8 mouse cellular contexts compared by ENCODE assay signal in genomic region chr17:55892406-55892955, GRCm38 (mm10). TPM values are rescaled to one million over a fixed set of nuclear protein-coding genes. Genes with fewer than 3 reads are reported as not detected.
A peak's percentile ranks its signal among the peaks of the same experiment; 100 is the strongest.
DNase-seq lines count a peak whose midpoint lies in the region; ATAC-seq and TF ChIP-seq lines count a peak whose summit lies in the region.
"Not testable (repeated sequence)": the region's sequence is repeated elsewhere in the genome, so short reads cannot be mapped to it uniquely, and the experiment has no call there.

No protein-coding gene starts in this region.

- H3K27me3 ChIP-seq in C2C12 (ENCODE audit: control insufficient read depth, insufficient read depth, insufficient read length); forebrain, embryonic 10.5 days (ENCODE audit: poor library complexity, severe bottlenecking); kidney, embryonic 14.5 days (ENCODE audit: control insufficient read depth, insufficient read depth, low read length); midbrain, embryonic 13.5 days: not testable (repeated sequence)
- peaks cover 10% of the 10 kb centered on the region for H3K27me3 ChIP-seq in liver, embryonic 12.5 days (replicated peaks)

- H3K9me3 ChIP-seq in forebrain, embryonic 10.5 days; kidney, embryonic 14.5 days (ENCODE audit: control insufficient read depth, low read length); liver, embryonic 12.5 days (replicated peaks); midbrain, embryonic 13.5 days: not testable (repeated sequence)

- H3K4me3 ChIP-seq in C2C12 (ENCODE audit: insufficient read depth, poor library complexity, severe bottlenecking) = peak overlapping the region; percentile 37
- H3K4me3 ChIP-seq in brown adipose tissue, adult 24 weeks (ENCODE audit: insufficient read depth, low read depth, low read length) = peak overlapping the region; percentile 64
- H3K4me3 ChIP-seq in forebrain, embryonic 10.5 days = peak overlapping the region; percentile 56
- peak overlapping the region; percentile 48 for H3K4me3 ChIP-seq in kidney, embryonic 14.5 days (ENCODE audit: low read length)
- H3K4me3 ChIP-seq in liver, embryonic 12.5 days = peak overlapping the region; percentile 63
- H3K4me3 ChIP-seq in midbrain, embryonic 13.5 days (replicated peaks) = peak overlapping the region; percentile 47

- H3K27ac ChIP-seq in brown adipose tissue, adult 24 weeks (replicated peaks; ENCODE audit: low read depth, low read length) = peak overlapping the region; percentile 52; the same call in 1 of the 2 replicates
- H3K27ac ChIP-seq in forebrain, embryonic 10.5 days = peak overlapping the region; percentile 66
- H3K27ac ChIP-seq in kidney, embryonic 14.5 days (ENCODE audit: low read depth, low read length) = 0 out of 2 replicates have a peak overlapping the region, but pooled peaks have one; percentile 47
- peak overlapping the region; percentile 80 for H3K27ac ChIP-seq in liver, embryonic 12.5 days
- H3K27ac ChIP-seq in midbrain, embryonic 13.5 days = 0 out of 2 replicates have a peak overlapping the region, but pooled peaks have one; percentile 71

- 20% methylated on average over 7 of the region's 8 CpGs for WGBS in forebrain, embryonic 10.5 days
- WGBS in kidney, embryonic 14.5 days = 12% methylated on average over 6 of the region's 8 CpGs
- 12% methylated on average over 6 of the region's 8 CpGs for WGBS in liver, embryonic 12.5 days (ENCODE audit: insufficient replicate concordance)
- 12% methylated on average over 6 of the region's 8 CpGs for WGBS in midbrain, embryonic 13.5 days

- peaks cover 16% of the 10 kb centered on the region for H3K79me2 ChIP-seq in C2C12 (ENCODE audit: control insufficient read depth, insufficient read depth)

- intact Hi-C loops in heart, postnatal 10 days (cut with DNase I) = not testable (repeated sequence)

- H3K79me3 ChIP-seq in C2C12 (ENCODE audit: low read depth) = peaks cover 11% of the 10 kb centered on the region

- TF ChIP-seq CTCF in C2C12 (IDR thresholded peaks at IDR 0.05; ENCODE audit: control insufficient read depth, insufficient read depth, insufficient read length) = not testable (repeated sequence)

- H3K36me3 ChIP-seq in C2C12 (ENCODE audit: control insufficient read depth, insufficient read depth); kidney, embryonic 14.5 days (ENCODE audit: control insufficient read depth, insufficient read depth, low read length): not testable (repeated sequence)
- peaks cover 21% of the 10 kb centered on the region for H3K36me3 ChIP-seq in forebrain, embryonic 10.5 days (replicated peaks)
- H3K36me3 ChIP-seq in liver, embryonic 12.5 days = peaks cover 22% of the 10 kb centered on the region
- peaks cover 19% of the 10 kb centered on the region for H3K36me3 ChIP-seq in midbrain, embryonic 13.5 days

- not testable (repeated sequence) for DNase-seq in forebrain, embryonic 10.5 days (ENCODE audit: extremely low spot score, low spot score)
- DNase-seq in heart, postnatal 10 days = peak; percentile 58 to 60
- DNase-seq in spleen, postnatal 36 days (ENCODE audit: low spot score in 2 of 2) = peak; percentile 4 to 9

- H3ac ChIP-seq in C2C12 (ENCODE audit: control insufficient read depth, insufficient read length, low read depth) = peak overlapping the region; percentile 62

- not testable (repeated sequence) for H3K4me1 ChIP-seq in brown adipose tissue, adult 24 weeks (ENCODE audit: control insufficient read depth, insufficient read depth, insufficient read length, low read length); kidney, embryonic 14.5 days (ENCODE audit: control insufficient read depth, insufficient read depth, low read length)
- peaks cover 12% of the 10 kb centered on the region for H3K4me1 ChIP-seq in forebrain, embryonic 10.5 days
- peaks cover 13% of the 10 kb centered on the region for H3K4me1 ChIP-seq in liver, embryonic 12.5 days
- H3K4me1 ChIP-seq in midbrain, embryonic 13.5 days (replicated peaks) = peaks cover 19% of the 10 kb centered on the region

- H3K4me2 ChIP-seq in kidney, embryonic 14.5 days (replicated peaks; ENCODE audit: low read depth, low read length) = peak overlapping the region; percentile 50
- H3K4me2 ChIP-seq in liver, embryonic 12.5 days = peak overlapping the region; percentile 70
- H3K4me2 ChIP-seq in midbrain, embryonic 13.5 days (replicated peaks) = peak overlapping the region; percentile 54

- not testable (repeated sequence) for ATAC-seq in kidney, embryonic 14.5 days (ENCODE audit: low FRiP score, low TSS enrichment); liver, embryonic 12.5 days; midbrain, embryonic 13.5 days

- not testable (repeated sequence) for H3K9ac ChIP-seq in kidney, embryonic 14.5 days (ENCODE audit: low read depth, low read length)
- peak overlapping the region; percentile 65 for H3K9ac ChIP-seq in liver, embryonic 12.5 days
- H3K9ac ChIP-seq in midbrain, embryonic 13.5 days (replicated peaks) = peak overlapping the region; percentile 59; the same call in 1 of the 2 replicates

RNA-seq across cellular contexts. Expression of gene Zfp959, which starts 0.6 kb away (rescaled TPM):
- 1.5 TPM for polyA plus RNA-seq in C2C12 (2012; fragmentation: generic; extraction: Trizol)
- polyA plus RNA-seq in brown adipose tissue, adult 24 weeks (2012; ENCODE audit: insufficient read depth, insufficient read length, missing spikeins) = 4.2 and 6.4 TPM in 2 replicates
- polyA plus RNA-seq in forebrain, embryonic 10.5 days (2016; fragmentation: Nextera tagmentation; extraction: Ambion mirVana) = 12.9 and 15.3 TPM in 2 replicates
- 1 to 10 TPM; 4.9 to 5.3 TPM for total RNA-seq in heart, postnatal 10 days (2021)
- 17.9 and 19.4 TPM in 2 replicates for polyA plus RNA-seq in kidney, embryonic 14.5 days (2014; fragmentation: Nextera tagmentation; extraction: Ambion mirVana)
- polyA plus RNA-seq in liver, embryonic 12.5 days (2016; fragmentation: Nextera tagmentation; extraction: Ambion mirVana) = 8.3 and 9.8 TPM in 2 replicates
- polyA plus RNA-seq in midbrain, embryonic 13.5 days (2015; fragmentation: Nextera tagmentation; extraction: Ambion mirVana) = 16.3 and 19.2 TPM in 2 replicates

RNA-seq across cellular contexts. Expression of gene Zfp119a, which starts 13.8 kb away (rescaled TPM):
- polyA plus RNA-seq in C2C12 (2012; fragmentation: generic; extraction: Trizol) = 0.92 TPM
- 1.5 and 1.7 TPM in 2 replicates for polyA plus RNA-seq in brown adipose tissue, adult 24 weeks (2012; ENCODE audit: insufficient read depth, insufficient read length, missing spikeins)
- polyA plus RNA-seq in forebrain, embryonic 10.5 days (2016; fragmentation: Nextera tagmentation; extraction: Ambion mirVana) = 9.1 and 10.5 TPM in 2 replicates
- 1 to 10 TPM; 5.5 to 5.6 TPM for total RNA-seq in heart, postnatal 10 days (2021)
- polyA plus RNA-seq in kidney, embryonic 14.5 days (2014; fragmentation: Nextera tagmentation; extraction: Ambion mirVana) = 8.6 and 11.9 TPM in 2 replicates
- polyA plus RNA-seq in liver, embryonic 12.5 days (2016; fragmentation: Nextera tagmentation; extraction: Ambion mirVana) = 3.0 and 3.3 TPM in 2 replicates
- 14.5 and 15.2 TPM in 2 replicates for polyA plus RNA-seq in midbrain, embryonic 13.5 days (2015; fragmentation: Nextera tagmentation; extraction: Ambion mirVana)

RNA-seq across cellular contexts. Expression of gene Zfp119b, which starts 56.8 kb away (rescaled TPM):
- polyA plus RNA-seq in C2C12 (2012; fragmentation: generic; extraction: Trizol) = 0.68 TPM
- polyA plus RNA-seq in brown adipose tissue, adult 24 weeks (2012; ENCODE audit: insufficient read depth, insufficient read length, missing spikeins) = 1.3 and 3.3 TPM in 2 replicates
- 6.4 and 6.6 TPM in 2 replicates for polyA plus RNA-seq in forebrain, embryonic 10.5 days (2016; fragmentation: Nextera tagmentation; extraction: Ambion mirVana)
- total RNA-seq in heart, postnatal 10 days (2021) = 1 to 10 TPM; 4.4 to 4.5 TPM
- polyA plus RNA-seq in kidney, embryonic 14.5 days (2014; fragmentation: Nextera tagmentation; extraction: Ambion mirVana) = 6.8 and 6.9 TPM in 2 replicates
- polyA plus RNA-seq in liver, embryonic 12.5 days (2016; fragmentation: Nextera tagmentation; extraction: Ambion mirVana) = 1.8 and 2.5 TPM in 2 replicates
- 9.4 and 9.5 TPM in 2 replicates for polyA plus RNA-seq in midbrain, embryonic 13.5 days (2015; fragmentation: Nextera tagmentation; extraction: Ambion mirVana)

RNA-seq across cellular contexts. Expression of gene Ebi3, which starts 60.0 kb away (rescaled TPM):
- polyA plus RNA-seq in C2C12 (2012; fragmentation: generic; extraction: Trizol) = not detected
- 0.91 and 2.3 TPM in 2 replicates for polyA plus RNA-seq in brown adipose tissue, adult 24 weeks (2012; ENCODE audit: insufficient read depth, insufficient read length, missing spikeins)
- 1.4 and 1.9 TPM in 2 replicates for polyA plus RNA-seq in forebrain, embryonic 10.5 days (2016; fragmentation: Nextera tagmentation; extraction: Ambion mirVana)
- under 1 TPM; 0.22 to 0.82 TPM for total RNA-seq in heart, postnatal 10 days (2021)
- polyA plus RNA-seq in kidney, embryonic 14.5 days (2014; fragmentation: Nextera tagmentation; extraction: Ambion mirVana) = 2.0 and 2.2 TPM in 2 replicates
- polyA plus RNA-seq in liver, embryonic 12.5 days (2016; fragmentation: Nextera tagmentation; extraction: Ambion mirVana) = 4.5 and 5.4 TPM in 2 replicates
- 4.7 and 5.1 TPM in 2 replicates for polyA plus RNA-seq in midbrain, embryonic 13.5 days (2015; fragmentation: Nextera tagmentation; extraction: Ambion mirVana)
